Mouse (Mus musculus): ENCODE measurements around the gene Gabarap.

Gene Gabarap

DNA sequence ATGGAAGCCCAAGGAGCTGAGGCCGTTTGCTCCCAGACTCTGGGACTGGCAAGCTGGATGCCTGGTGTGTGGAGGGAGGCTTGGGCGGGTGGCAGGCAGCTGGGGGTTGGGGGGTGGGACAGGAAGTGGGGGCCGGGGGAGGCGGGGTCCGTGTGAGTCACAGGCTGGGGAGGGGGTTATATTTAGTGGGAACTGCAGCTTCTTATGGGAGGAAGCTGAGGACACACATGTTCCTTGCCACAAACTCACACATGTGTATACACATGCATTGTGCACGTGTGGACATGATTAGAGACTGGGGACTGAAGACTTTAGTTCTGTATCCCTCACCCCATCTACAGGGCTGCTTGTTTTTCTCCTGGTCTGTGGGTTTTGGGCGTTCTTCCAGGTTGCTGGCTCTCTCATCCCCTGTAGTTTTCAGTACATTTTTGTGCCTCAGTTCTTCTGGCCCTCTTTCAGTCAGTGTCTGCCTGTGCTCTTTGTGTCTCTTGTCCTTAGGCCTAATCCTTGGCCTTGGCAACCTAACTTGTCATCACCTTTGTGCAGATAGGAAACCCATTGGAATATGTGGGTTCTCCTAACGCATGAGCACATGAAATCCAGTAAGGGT, 29.2 kb downstream of the Gabarap start:
- no peak for DNase-seq (ENCODE audit: low spot score in 2 of 2)

DNA sequence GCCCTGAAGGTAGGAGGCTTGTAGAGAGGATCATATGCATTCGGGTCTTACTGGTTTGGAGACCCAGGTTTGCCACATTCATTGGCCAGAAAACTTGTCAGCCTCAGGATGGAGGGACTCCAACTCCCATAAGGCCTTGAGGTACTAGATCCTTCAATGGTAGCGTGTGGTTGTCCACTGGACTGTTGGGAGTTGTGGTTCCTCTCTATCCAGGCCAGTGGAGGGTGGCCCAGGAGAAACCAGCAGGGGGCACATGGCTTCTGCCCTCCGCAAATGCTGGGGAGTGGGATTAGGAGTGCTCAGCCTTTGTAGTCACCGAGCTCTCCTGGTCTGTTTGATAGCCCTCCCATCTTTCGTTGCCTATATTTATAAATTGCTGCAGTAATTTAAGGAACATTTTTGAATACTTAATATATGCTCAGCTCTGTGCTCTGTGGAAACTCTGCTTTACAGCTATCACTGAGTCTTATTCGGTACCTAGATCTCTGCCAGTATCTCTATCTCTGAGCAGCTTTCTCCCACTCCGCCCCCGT, 29.9 kb downstream of the Gabarap start:
- peak; percentile 72 to 79 for DNase-seq (ENCODE audit: low spot score in 2 of 2)

DNA sequence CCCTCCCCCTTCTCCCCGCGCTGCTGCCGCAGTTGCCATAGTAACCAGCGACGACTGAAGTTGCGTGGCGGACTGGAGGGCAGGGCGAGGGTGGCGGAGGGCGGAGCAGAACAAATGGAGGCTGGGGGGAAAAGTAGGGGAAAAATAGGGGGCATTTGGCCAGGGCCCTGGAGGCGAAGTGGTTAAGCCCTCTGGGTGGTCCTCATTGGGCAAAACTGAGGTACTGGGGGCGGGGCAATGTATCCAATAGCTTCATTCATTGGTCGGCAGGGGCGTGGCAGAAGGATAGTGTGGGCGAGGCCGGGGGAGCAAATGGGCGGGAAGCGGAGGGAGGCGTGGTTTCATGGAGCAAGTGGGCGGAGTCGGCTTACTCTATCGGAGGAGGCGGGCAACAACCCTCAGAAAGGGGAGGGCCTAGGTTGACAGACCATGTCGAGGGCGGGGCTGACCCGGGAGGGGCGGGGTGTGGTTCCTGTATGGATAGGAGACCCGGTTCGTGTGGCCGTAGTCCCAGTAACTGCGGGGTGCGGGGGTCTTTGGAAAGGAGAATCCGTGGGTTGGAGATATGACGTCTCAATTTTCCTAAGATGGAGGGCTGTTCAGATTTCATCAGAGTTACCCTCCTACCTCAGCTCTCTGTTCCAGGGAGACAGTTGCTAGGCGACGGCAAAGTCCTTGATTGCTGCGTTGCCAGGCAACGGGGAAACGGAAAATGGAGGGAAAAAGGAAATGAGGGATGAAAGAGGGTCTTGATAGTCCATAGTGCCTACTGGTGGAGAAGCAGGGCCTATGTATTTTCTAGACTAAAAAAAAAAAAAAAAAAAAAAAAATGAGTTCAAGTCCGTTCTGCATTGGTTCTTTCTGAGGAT, 30.6 kb downstream of the Gabarap start:
- peak; percentile 96 to 97 for DNase-seq (ENCODE audit: low spot score in 2 of 2)

DNA sequence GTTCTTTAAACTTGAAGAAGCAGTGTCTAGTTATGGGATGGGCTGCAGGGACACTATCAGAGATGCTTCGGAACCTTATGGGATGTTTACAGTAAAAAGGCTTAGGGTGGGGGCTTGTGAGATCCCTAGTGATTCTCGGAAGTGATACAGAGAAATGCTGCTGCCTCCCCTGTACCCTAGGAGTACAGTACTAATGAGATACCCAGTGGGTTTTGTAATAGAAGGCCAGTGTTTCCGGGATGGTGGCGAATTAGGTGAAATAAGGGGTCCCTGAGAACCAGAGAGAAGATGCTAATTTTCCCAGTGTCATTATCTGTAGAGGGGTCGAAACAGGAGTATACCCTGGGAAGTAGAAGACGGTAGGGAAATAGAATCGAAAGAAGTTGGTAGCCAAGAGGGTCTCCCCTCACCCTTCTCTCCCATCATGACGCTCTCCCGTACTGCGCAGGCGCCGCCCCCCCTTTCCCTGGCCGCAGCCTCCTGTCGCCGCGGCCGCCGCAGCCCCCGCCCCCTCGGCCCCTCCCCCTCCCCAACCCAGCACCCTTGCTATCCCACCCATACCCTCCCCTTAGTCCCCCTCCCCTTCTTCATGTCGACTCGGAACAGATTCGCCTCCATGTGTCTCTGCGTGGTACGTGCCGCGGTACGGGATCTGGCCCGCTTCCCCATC, 32.7 kb downstream of the Gabarap start:
- DNase-seq (ENCODE audit: low spot score in 2 of 2): no peak

DNA sequence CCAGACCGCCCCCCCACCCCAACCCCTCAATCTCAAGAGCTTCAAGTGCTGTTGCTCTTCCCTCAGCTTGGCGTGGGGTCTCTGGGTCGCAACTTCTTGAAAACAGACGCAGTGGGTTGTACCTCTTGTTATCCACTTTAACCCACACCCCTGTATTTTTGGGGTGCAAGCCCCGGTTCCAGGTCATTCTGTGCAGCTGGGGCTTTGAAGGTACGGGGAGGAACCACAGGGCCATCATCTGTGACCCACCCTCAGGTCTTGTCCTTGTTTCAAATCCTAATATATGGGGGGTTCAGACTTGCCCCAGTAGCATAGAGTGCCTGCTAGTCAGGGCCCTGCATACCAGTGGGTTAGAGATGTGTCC, 33.2 kb downstream of the Gabarap start:
- no peak for DNase-seq (ENCODE audit: low spot score in 2 of 2)

DNA sequence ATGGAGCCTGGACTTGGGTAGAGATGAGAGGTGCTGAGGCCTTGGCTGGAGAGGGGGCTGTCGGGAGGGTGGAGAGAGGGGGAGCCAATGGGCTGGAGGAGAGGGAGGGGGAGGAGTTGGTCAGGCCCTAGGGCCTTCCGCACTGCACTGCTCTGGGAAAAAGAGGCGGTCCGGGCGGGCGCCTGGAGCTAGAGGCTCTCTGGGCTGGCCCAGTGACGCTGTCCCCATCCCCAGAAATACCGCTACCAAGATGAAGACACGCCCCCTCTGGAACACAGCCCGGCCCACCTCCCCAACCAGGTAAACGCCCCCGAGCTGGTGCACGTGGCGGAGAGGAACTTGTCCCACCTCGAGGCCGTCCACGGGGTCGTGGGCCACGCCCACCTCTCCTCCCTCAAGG, 35.7 kb downstream of the Gabarap start:
- no peak for DNase-seq (ENCODE audit: low spot score in 2 of 2)

DNA sequence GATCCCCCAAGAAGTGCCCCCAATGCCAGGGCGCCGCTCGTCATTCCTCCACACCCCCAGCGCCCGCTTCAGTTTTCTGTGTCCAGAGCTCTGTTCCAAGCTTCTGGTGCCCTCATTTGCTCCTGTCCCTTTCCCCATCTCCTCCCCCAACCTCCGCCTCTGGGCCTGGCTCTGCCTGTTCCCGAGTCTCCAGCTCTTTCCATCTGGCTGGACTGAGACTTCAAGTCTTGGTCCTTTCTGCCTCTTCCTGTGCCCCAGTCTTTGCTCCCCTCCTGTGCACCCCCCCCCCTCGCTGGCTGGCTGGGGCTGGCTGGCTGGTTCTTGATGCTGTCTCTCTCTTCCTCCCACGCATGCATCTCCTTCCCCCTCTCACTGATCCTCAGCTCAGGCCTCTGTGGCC, 36.5 kb downstream of the Gabarap start:
- no peak for DNase-seq (ENCODE audit: low spot score in 2 of 2)

DNA sequence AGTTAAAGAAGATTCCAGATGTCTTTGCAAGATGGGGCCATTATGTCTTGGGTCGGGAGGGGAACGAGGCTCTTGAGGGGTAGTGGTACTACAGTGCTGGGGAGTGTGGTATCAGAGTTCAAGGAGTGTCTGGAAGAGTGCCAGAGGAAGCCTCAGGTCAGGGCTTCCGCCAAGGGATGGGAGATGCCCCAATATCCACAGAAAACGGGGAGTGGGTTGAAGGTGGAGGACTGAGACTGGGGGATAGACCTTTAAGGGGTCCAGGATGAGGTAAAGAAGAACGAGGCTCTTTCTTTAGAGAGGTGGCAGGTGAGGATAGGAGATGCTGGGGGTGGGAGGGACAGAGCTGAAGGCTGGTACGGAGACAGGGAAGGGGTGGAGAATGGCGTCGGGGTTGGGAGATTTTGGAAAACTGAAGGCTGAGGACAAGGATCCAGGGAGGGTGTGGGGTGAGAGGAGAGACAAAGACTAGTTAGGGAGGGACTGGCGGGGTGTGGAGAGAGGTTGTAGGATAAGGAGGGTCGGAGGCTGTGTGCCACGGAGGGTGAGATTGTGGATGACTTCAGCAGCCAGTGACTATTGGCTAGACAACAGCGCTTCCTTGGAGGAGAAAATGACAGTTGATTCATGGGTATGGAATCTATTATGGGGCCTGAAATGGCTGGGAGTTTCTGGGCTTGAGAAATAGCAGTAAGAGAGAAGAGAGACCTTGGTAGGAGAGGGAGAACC, 37.6 kb downstream of the Gabarap start:
- DNase-seq (ENCODE audit: low spot score in 2 of 2): no peak

DNA sequence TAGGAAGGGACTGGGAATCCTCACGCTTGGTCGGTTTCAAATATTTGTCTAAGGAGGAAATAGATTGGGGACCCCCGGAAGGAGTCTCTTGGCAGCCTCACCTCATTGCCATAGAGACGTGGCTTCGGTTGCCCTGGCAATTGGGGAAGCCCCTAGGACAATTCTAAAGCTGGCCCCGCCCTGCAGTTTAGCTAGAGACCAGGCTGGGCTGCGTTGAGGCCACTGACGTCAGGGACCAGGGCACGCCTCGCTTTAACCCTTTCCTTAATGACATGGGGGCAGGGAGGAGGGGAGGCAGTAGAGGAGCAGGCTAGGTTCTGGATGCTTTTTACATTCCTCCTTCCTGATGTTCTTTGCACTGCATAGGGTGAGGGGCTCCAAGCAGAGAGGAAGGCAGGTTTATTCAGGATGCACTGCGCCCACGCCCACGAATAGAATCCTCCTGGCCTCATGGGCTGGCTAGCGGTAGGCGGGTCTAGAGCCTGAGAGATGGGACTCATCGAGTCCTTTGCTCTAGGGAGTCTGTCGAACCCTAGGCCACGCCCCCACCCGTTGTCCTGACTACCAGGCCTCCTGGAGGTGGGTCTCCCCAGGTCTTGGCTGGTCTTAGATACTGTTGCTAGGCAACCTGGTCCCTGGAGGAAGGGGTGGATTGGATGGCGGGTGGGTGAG, 38.3 kb downstream of the Gabarap start:
- DNase-seq (ENCODE audit: low spot score in 2 of 2): peak in 1 of 2 experiments; percentile 61

DNA sequence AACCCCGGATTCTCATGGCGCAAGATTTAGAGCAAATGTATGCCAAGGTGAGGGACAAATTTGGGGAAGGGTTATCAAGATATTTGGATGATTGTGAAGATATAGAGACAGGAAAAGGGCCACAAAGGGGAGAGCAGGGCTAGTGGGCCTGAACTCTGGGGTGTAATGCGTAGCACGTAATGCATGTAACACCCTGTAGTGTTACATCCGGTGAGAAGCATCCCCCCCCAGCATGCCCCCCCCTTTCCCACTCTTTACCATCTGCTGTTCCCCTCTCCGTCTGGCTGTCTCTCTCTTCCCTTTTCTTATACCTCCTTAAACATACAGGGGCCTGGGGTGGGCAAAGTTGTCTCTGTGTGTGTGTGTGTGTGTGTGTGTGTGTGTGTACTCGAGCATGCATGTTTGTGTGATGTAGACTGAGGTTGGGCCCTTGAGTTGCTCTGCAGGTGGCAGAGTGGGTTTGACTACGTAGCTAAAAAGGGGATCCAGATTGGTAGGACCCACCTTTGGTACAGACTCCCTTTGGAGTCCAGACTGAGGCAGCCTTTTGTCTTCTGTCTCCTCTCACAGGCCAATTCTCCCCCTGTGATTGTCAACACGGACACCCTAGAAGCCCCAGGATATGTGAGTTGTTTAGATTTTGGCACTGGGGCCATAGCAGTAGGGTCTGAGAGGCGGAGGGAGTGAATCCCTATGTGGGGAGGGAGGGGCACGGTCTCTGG, 39.0 kb downstream of the Gabarap start:
- DNase-seq (ENCODE audit: low spot score in 2 of 2): no peak

DNA sequence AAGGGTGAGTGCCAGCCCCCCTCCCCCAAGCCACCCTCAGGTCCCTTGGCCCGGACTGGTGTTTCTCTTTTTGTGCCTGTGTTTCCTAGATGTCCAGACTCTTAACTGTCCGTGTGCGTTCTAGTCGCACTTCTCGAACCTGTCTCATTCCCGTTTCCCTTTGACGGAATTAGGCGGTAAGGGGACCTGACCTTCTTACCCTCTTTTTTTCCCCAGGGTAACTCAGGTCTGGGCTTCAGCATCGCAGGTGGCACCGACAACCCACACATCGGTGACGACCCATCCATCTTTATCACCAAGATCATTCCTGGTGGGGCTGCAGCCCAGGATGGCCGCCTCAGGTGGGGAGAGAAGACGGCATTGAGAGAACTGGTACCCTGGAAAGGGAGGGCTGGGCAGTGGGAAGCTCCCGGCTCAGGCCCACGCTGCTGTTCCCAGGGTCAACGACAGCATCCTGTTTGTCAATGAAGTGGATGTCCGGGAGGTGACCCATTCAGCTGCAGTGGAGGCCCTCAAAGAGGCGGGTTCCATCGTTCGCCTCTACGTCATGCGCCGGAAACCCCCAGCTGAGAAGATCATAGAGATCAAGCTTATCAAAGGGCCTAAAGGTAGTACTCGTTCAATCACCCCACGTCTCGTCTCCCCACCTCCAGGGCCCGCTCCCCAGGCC, 39.8 kb downstream of the Gabarap start:
- no peak for DNase-seq (ENCODE audit: low spot score in 2 of 2)

DNA sequence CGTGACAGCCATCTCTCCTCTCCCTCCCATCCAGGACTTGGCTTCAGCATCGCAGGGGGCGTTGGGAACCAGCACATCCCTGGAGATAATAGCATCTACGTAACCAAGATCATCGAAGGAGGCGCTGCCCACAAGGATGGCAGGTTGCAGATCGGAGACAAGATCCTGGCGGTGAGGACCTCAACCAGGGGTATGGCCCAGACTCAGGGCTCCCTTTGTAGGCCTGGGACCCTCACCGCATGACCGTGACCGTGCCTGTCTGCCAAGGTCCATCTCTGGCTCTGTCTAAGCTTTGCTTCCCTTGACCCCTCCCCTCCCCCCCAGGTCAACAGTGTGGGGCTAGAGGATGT, 40.4 kb downstream of the Gabarap start:
- no peak for DNase-seq (ENCODE audit: low spot score in 2 of 2)

DNA sequence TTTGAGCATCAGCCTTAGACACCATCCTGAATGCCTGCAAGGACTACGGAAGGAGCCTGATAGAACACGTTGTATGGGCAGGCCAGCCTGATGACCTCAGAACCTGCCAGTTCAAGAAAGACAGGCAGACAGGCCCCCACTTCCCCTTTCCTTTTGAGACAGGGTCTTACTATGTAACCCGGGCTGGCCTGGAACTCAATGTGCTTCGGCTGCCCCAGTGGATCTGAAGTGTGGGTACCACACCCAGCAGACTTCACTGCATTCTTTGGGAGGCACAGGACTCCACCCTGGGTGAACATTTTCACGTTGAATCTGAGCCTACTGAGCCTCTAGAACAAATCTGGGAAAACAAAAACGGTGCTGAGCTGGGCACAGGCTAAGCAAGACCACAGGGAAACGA, 47.2 kb downstream of the Gabarap start:
- no peak for DNase-seq (ENCODE audit: low spot score in 2 of 2)

DNA sequence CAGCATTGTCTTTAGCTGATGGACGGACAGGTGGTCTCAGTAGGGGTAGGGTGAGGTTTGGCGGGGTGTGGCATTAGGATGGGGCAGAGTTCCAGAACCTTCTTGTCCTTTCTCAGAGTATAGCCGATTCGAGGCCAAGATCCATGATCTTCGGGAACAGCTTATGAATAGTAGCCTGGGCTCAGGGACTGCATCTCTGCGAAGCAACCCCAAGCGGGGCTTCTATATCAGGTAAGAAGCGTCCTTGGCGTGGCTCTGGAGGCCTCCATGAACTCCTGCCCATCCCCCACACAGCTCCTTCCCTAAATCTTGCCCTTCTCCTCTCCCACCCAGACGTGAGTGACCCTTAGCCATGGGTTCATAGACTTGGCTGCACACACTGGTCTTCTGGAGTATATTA, 48.7 kb downstream of the Gabarap start:
- DNase-seq (ENCODE audit: low spot score in 2 of 2): no peak

DNA sequence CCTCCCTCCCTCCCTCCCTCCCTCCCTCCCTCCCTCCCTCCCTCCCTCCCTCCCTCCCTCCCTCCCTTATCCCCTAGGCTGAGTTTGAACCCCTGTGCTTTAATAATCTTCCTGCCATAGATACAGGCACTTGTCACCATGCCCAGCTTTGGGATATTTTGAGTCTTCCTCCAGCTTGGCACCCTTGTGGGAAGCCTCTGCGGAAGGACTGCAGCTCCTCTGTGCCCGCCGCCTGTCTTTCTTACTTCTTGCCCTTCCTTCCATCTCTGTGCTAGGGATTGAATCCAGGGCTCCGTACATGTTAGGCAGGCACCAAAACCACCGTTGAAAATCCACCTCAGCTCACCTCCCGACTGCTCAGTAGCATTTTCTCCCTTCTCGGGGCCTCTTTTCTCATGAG, 49.2 kb downstream of the Gabarap start:
- DNase-seq (ENCODE audit: low spot score in 2 of 2): no peak

DNA sequence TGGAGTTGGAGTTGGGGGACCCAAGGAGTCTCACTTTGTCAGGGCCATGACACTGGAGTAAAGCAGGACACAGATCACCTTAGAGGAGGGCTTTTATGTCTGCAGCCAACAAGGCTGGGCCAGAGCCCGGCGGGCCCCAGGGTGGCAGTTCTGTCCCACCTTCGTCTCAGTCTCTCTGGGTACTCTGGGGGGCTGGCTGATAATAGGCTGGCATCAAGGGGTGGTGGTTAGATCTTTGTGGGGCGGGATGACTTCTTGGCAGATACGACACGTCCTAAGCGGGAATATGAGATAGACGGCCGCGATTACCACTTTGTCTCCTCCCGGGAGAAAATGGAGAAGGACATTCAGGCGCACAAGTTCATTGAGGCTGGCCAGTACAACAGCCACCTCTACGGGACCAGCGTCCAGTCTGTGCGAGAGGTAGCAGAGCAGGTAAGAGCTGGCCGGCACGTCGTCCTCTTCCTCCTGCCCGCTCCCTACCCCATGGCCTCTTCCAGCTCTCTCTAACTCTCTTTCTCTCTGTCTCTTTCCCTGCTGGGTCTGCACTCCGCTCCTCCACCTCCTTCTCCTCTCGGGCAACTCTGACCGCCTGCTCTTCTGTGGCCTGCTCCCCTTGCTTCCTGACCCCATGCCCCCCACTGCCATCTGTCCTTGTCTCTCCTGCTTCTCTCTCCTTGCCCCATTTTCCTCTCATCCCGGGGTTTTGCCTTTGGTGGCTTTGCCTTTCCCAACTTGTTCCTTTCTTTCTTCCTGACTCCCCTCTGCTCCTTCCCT, 51.6 kb downstream of the Gabarap start:
- DNase-seq (ENCODE audit: low spot score in 2 of 2): no peak

DNA sequence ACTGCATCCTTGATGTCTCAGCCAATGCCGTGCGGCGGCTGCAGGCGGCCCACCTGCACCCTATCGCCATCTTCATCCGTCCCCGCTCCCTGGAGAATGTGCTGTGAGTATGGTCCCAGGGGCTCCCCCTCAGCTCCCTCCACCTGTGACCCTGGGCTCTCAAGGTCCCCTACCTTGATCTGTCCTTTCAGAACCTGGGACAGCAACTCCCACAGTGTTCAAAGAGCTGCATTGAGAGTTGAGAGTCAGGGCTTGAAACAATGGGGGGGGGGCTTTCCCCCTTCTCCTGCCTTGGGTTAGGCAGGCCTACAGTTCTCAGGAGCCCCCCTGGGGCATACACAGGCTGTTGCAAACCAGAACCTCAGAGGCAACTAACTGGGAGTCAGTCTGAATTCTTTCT, 52.7 kb downstream of the Gabarap start:
- no peak for DNase-seq (ENCODE audit: low spot score in 2 of 2)

Measured in spleen, postnatal 4 days (tissue).